Mouse (Mus musculus) CH12.LX (cell line): Measurements from ENCODE around the gene Mslnl. TPM values are rescaled to one million over a fixed set of nuclear protein-coding genes. Genes with fewer than 3 reads are reported as not detected.

Experiments
- DNase-seq: peaks from one replicate; pipeline ENCODE4 v3.0.0-alpha.2; 2013; ENCODE audit errors: extremely low read depth
- H3K27ac ChIP-seq: 2 replicates; pipeline ENCODE4 v1.5.1; 2012; ENCODE audit warnings: low read depth, mild to moderate bottlenecking, control low read depth, moderate library complexity; ENCODE audit not compliant: insufficient read depth
- H3K27me3 ChIP-seq: replicated peaks from 2 replicates; pipeline ENCODE3; 2012; ENCODE audit warnings: inconsistent platforms
- H3K36me3 ChIP-seq, 2 experiments: replicated peaks in 1 of 2; 2 replicates each; pipeline versions ENCODE3 to v1.6.1; 2012; ENCODE audit warnings: inconsistent platforms in 1 of 2, low read length in 1 of 2, mild to moderate bottlenecking in 1 of 2, mixed read lengths in 1 of 2, moderate library complexity in 1 of 2; ENCODE audit not compliant: control insufficient read depth in 1 of 2, insufficient read depth in 1 of 2
- H3K4me1 ChIP-seq, 2 experiments: 2 replicates each; pipeline ENCODE4 v1.6.1; 2012; ENCODE audit warnings: inconsistent platforms in 1 of 2, moderate library complexity in 1 of 2; ENCODE audit not compliant: insufficient read depth in 2 of 2, control insufficient read depth in 1 of 2
- H3K4me2 ChIP-seq: 2 replicates; pipeline ENCODE4 v1.6.1; 2012; ENCODE audit warnings: low read depth, mild to moderate bottlenecking, control low read depth; ENCODE audit not compliant: poor library complexity, insufficient read depth, severe bottlenecking
- H3K4me3 ChIP-seq, 3 experiments: fragments of 150-350 bp in 1 of 3; sonication (generic) in 1 of 3; replicated peaks in 1 of 3; 2 replicates each; pipeline versions ENCODE3 to v1.5.1; 2011 to 2012; ENCODE audit warnings: low read depth in 2 of 3, low read length in 2 of 3, mild to moderate bottlenecking in 2 of 3, moderate library complexity in 2 of 3, control low read depth in 1 of 3, improper control_type of control experiment in 1 of 3, inconsistent platforms in 1 of 3, mixed read lengths in 1 of 3; ENCODE audit not compliant: poor library complexity in 1 of 3
- H3K79me2 ChIP-seq: replicated peaks from 2 replicates; pipeline ENCODE4 v1.6.1; 2012; ENCODE audit warnings: mild to moderate bottlenecking, moderate library complexity; ENCODE audit not compliant: control insufficient read depth, poor library complexity, insufficient read depth, severe bottlenecking; ENCODE audit errors: extremely low read depth
- H3K9ac ChIP-seq: 2 replicates; pipeline ENCODE4 v1.6.1; 2012; ENCODE audit warnings: low read depth, mild to moderate bottlenecking, control low read depth, moderate library complexity; ENCODE audit not compliant: insufficient read depth
- H3K9me3 ChIP-seq: replicated peaks from 2 replicates; pipeline ENCODE3; 2012; ENCODE audit warnings: low read length, inconsistent platforms, mixed read lengths
- CHD1 ChIP-seq: IDR thresholded peaks from 2 replicates; pipeline ENCODE4 v1.6.1; 2012; ENCODE audit warnings: low read depth, low read length, improper control_type of control experiment, inconsistent platforms
- CHD2 ChIP-seq: IDR thresholded peaks from 2 replicates; pipeline ENCODE4 v1.6.1; 2011; ENCODE audit warnings: low read length, improper control_type of control experiment
- CTCF ChIP-seq, 2 experiments: IDR thresholded peaks in 1 of 2; conservative IDR thresholded peaks in 1 of 2; 2 replicates each; pipeline ENCODE4 v1.5.1; 2011 to 2012; ENCODE audit warnings: low read depth in 2 of 2, low read length in 2 of 2, improper control_type of control experiment in 1 of 2, inconsistent platforms in 1 of 2, mild to moderate bottlenecking in 1 of 2, moderate library complexity in 1 of 2
- E2F4 ChIP-seq: IDR thresholded peaks from 2 replicates; pipeline ENCODE4 v1.6.1; 2011; ENCODE audit warnings: low read depth, low read length, improper control_type of control experiment; ENCODE audit not compliant: insufficient replicate concordance
- EP300 ChIP-seq: IDR thresholded peaks from 2 replicates; pipeline ENCODE4 v1.6.1; 2011; ENCODE audit warnings: low read length, improper control_type of control experiment
- ETS1 ChIP-seq: conservative IDR thresholded peaks from 2 replicates; pipeline ENCODE4 v1.6.1; 2012; ENCODE audit warnings: low read depth, mild to moderate bottlenecking, inconsistent platforms, low read length, improper control_type of control experiment, moderate library complexity
- GABPA ChIP-seq: IDR thresholded peaks from 2 replicates; pipeline ENCODE4 v1.6.1; 2012; ENCODE audit warnings: low read depth, low read length, improper control_type of control experiment, inconsistent platforms; ENCODE audit not compliant: insufficient replicate concordance
- HCFC1 ChIP-seq: IDR thresholded peaks from 2 replicates; pipeline ENCODE4 v1.6.1; 2012; ENCODE audit warnings: low read depth, mild to moderate bottlenecking, inconsistent platforms, low read length, improper control_type of control experiment
- IRF4 ChIP-seq: IDR thresholded peaks from 2 replicates; pipeline ENCODE4 v1.6.1; 2014; ENCODE audit warnings: low read depth, mild to moderate bottlenecking, inconsistent platforms, low read length, improper control_type of control experiment
- JUN ChIP-seq: IDR thresholded peaks from 2 replicates; pipeline ENCODE4 v1.6.1; 2011; ENCODE audit warnings: low read depth, mild to moderate bottlenecking, low read length, improper control_type of control experiment, moderate library complexity; ENCODE audit not compliant: insufficient read depth
- MAX ChIP-seq: IDR thresholded peaks from 2 replicates; pipeline ENCODE4 v1.6.1; 2011; ENCODE audit warnings: low read length, improper control_type of control experiment
- MAZ ChIP-seq: IDR thresholded peaks from 2 replicates; pipeline ENCODE4 v1.6.1; 2012; ENCODE audit warnings: low read depth, mild to moderate bottlenecking, inconsistent platforms, low read length, improper control_type of control experiment, moderate library complexity
- MXI1 ChIP-seq: IDR thresholded peaks from 2 replicates; pipeline ENCODE4 v1.6.1; 2011; ENCODE audit warnings: mild to moderate bottlenecking, low read depth, low read length, improper control_type of control experiment
- POLR2A ChIP-seq: IDR thresholded peaks from 2 replicates; pipeline ENCODE4 v1.6.1; 2011; ENCODE audit warnings: low read depth, mild to moderate bottlenecking, improper control_type of control experiment, low read length
- TCF12 ChIP-seq: IDR thresholded peaks from 2 replicates; pipeline ENCODE4 v1.6.1; 2014; ENCODE audit warnings: low read depth, mild to moderate bottlenecking, inconsistent platforms, low read length, improper control_type of control experiment
- ZC3H11A ChIP-seq: IDR thresholded peaks from 2 replicates; pipeline ENCODE4 v1.6.1; 2012; ENCODE audit warnings: low read depth, mild to moderate bottlenecking, inconsistent platforms, low read length, improper control_type of control experiment
- ZMIZ1 ChIP-seq: IDR thresholded peaks from 2 replicates; pipeline ENCODE4 v1.6.1; 2012; ENCODE audit warnings: low read depth, mild to moderate bottlenecking, inconsistent platforms, low read length, improper control_type of control experiment
- dilution Hi-C: fragments of 300-500 bp; cut with MboI; formaldehyde crosslinking; loops from 2 replicates; pipeline ENCODE4 v1.14.3; 2020; ENCODE audit warnings: low sequenced_read_pairs; ENCODE audit not compliant: extremely low pct_unique_long_range_greater_than_20kb, extremely low pct_ligation_motif_present
- in situ Hi-C: fragments of 300-500 bp; cut with MboI; formaldehyde crosslinking; loops from 3 replicates; pipeline ENCODE4 v1.14.3; 2019; ENCODE audit warnings: low sequenced_read_pairs, low pct_ligation_motif_present, low pct_unique_long_range_greater_than_20kb, mixed read lengths
- polyA plus RNA-seq: library from polyadenylated mRNA; unstranded; fragments of >175 nt; gene quantifications from 2 replicates; pipeline ENCODE4 v1.2.1, GENCODE M21; 2012; ENCODE audit warnings: low read depth; ENCODE audit not compliant: insufficient read length
- total RNA-seq, 2 experiments: library from RNA; depleted of rRNA; stranded (reverse); fragments of 300-350 nt in 1 of 2; fragments of >200 nt in 1 of 2; gene quantifications; 2 replicates each; pipeline ENCODE4 v1.2.3; 2012 to 2014

Gene Mslnl
- total and polyA plus RNA-seq, 3 experiments, result not detected

DNA sequence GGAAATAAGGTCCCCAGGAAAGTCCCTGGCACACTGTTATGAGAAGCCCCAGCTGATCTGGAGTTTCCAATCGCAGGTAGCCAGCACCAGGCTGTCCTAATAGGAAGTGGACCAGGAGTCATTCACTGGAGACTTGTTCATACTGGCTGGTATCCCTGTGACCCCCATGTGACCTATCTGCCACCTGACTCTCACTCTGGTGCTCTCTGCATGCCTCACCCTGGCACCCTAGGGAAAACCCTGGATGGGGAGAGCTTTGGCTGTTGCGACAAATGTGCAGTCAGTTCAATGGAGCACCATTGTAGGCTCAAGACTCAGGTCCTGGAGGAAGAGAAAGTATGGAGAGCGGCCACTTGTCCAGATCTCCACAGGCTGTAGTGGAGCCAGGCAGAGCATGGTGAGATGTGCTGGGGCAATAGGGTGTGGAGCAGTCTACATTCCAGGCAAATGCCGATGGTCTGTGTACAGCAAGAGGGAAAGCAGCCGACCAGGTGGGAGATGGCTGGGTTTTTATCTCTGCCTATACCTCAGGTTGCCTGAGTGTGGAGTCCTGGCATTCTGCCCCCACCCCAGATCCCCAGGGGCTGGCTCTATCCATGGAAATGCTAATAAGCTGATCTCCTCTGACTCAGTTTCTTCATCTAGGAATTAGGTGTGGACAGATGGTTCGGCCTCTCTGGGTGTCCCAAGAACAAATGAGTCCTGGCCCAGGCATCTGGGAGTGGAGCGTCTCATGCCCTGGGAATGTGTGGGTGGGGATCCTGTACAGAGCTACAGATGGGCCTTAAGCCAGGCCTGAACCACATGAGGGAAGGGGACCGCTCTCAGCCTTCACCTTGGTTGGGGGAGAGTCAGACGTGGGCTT lies 20.8 kb downstream of the Mslnl start:
- Histone ChIP-seq H3K9me3 (no peaks in the 10 kb centered on the region), H3K9ac (no peak overlapping the region), H3K79me2 (no peaks in the 10 kb centered on the region), H3K4me3 (no peak overlapping the region), H3K4me2 (no peak overlapping the region), H3K4me1 (no peaks in the 10 kb centered on the region), H3K27me3 (peaks cover 97% of the 10 kb centered on the region), H3K27ac (no peak overlapping the region), H3K36me3 (no peaks in the 10 kb centered on the region)
- in situ Hi-C loops (no loop called here), dilution Hi-C loops (no loop called here)
- no peak for TF ChIP-seq IRF4
- TF ChIP-seq E2F4, result no peak
- TF ChIP-seq MAZ, result no peak
- TF ChIP-seq EP300, result no peak
- no peak for TF ChIP-seq ZMIZ1
- TF ChIP-seq ZC3H11A, result no peak
- no peak for TF ChIP-seq HCFC1
- TF ChIP-seq JUN, result no peak
- TF ChIP-seq ETS1, result no peak
- TF ChIP-seq CHD1, result no peak
- TF ChIP-seq CTCF (conservative IDR thresholded peaks at IDR 0.05 in 1 of 2, IDR thresholded peaks at IDR 0.05 in 1 of 2; ENCODE audit: low read depth in 2 of 2, low read length in 2 of 2), result no peak
- TF ChIP-seq GABPA, result no peak
- no peak for TF ChIP-seq CHD2
- TF ChIP-seq TCF12, result no peak
- TF ChIP-seq POLR2A, result no peak
- DNase-seq, result no peak

DNA sequence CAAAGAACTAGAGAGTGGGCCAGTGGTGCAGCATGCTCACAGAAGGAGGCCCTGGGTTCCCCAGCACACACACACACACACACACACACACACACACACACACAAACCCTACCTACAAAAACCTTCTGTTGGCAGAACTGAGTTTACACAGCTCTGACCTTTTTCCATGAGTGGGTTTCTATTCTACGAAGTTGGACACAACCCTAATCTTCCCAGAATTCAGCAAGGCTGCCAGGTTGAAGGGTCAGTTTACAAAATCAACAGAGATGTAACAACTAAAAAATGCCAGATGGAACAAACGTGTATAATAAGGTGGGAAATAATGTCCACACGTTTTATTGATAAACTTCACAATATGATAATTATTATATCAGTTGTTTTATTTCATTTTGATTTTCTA lies 21.8 kb downstream of the Mslnl start:
- no peak overlapping the region for H3K9ac ChIP-seq
- H3K4me2 ChIP-seq, result no peak overlapping the region
- H3K36me3 ChIP-seq, result no peaks in the 10 kb centered on the region
- H3K4me1 ChIP-seq, result no peaks in the 10 kb centered on the region
- no peaks in the 10 kb centered on the region for H3K79me2 ChIP-seq
- in situ Hi-C loops (no loop called here), dilution Hi-C loops (no loop called here)
- no peak for DNase-seq
- H3K4me3 ChIP-seq, result no peak overlapping the region
- no peak overlapping the region for H3K27ac ChIP-seq
- H3K9me3 ChIP-seq, result no peaks in the 10 kb centered on the region
- TF ChIP-seq MXI1, result no peak
- no peak for TF ChIP-seq MAX
- H3K27me3 ChIP-seq, result peaks cover 97% of the 10 kb centered on the region
